Mouse (Mus musculus) urinary bladder, postnatal 25 days (tissue): ENCODE data around the gene Amph.
A peak's percentile ranks its signal among the peaks of the same experiment; 100 is the strongest.

ENCODE experiments used
- DNase-seq: peaks from one replicate; pipeline ENCODE4 v3.0.0; 2022; ENCODE audit warnings: low spot score

Amph gene

GRCm38 (mm10) chr13:19139771-19140170 is 191.8 kb downstream of the Amph start:
- DNase-seq = no peak

GRCm38 (mm10) chr13:19143766-19144165 is 195.8 kb downstream of the Amph start:
- no peak for DNase-seq

GRCm38 (mm10) chr13:19147468-19147867 is 199.5 kb downstream of the Amph start:
- DNase-seq = no peak

GRCm38 (mm10) chr13:19149574-19149973 is 201.6 kb downstream of the Amph start:
- no peak for DNase-seq

- DNase-seq = no peak
Measured at GRCm38 (mm10) chr13:19150438-19151301, 202.7 kb downstream of the Amph start.

- DNase-seq = no peak
Measured at GRCm38 (mm10) chr13:19152126-19152525, 204.1 kb downstream of the Amph start.

- DNase-seq = peak; percentile 23
Measured at GRCm38 (mm10) chr13:19158484-19158883, 210.5 kb downstream of the Amph start.

GRCm38 (mm10) chr13:19160616-19161015 is 212.6 kb downstream of the Amph start:
- no peak for DNase-seq

- no peak for DNase-seq
Measured at GRCm38 (mm10) chr13:19161111-19161510, 213.1 kb downstream of the Amph start.

GRCm38 (mm10) chr13:19162120-19162519 is 214.1 kb downstream of the Amph start:
- DNase-seq = no peak

GRCm38 (mm10) chr13:19177662-19178259 is 229.8 kb downstream of the Amph start:
- DNase-seq = no peak

GRCm38 (mm10) chr13:19178351-19178750 is 230.3 kb downstream of the Amph start:
- no peak for DNase-seq

- no peak for DNase-seq
Measured at GRCm38 (mm10) chr13:19182259-19182658, 234.3 kb downstream of the Amph start.

GRCm38 (mm10) chr13:19190052-19190451 is 242.0 kb downstream of the Amph start:
- no peak for DNase-seq

- DNase-seq = no peak
Measured at GRCm38 (mm10) chr13:19194803-19195202, 246.8 kb downstream of the Amph start.

- no peak for DNase-seq
Measured at GRCm38 (mm10) chr13:19195456-19195855, 247.5 kb downstream of the Amph start.
